Mouse (Mus musculus) heart, adult 2 months (tissue): ENCODE measurements around the gene Tbc1d1.

Source experiments
- CTCF ChIP-seq: fragments of 200-600 bp; IDR thresholded peaks from 2 replicates; pipeline ENCODE4 v1.8.1; 2022; ENCODE audit warnings: antibody characterized with exemption, mild to moderate bottlenecking, moderate library complexity
- EP300 ChIP-seq: fragments of 200-500 bp; IDR thresholded peaks from 2 replicates; pipeline ENCODE4 v1.6.1; 2011; ENCODE audit warnings: low read depth, low read length, control low read depth; ENCODE audit not compliant: insufficient read depth
- POLR2A ChIP-seq: fragments of 200-500 bp; IDR thresholded peaks from 2 replicates; pipeline ENCODE4 v1.6.1; 2011; ENCODE audit warnings: mild to moderate bottlenecking, low read depth, low read length, control low read depth; ENCODE audit not compliant: insufficient read depth

DNA sequence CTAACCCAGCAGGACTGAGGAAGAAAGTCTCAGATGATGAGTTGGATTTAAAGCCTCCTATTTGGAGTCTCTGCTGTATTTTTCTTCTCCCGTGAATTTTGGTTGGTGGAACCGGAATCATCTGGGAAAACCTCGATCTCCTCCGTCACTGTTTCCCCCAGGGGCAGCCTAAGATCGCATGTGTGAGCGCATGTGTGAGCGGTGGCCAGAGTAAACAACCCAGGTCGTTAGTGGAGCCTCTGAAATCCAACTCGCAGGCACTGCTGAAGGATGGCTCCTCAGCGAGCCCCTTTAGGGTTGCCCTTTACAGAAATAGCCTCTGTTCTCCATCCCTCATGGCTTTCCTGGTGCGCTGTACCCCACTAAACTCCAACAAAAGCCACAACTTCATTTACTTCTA lies 37.2 kb downstream of the Tbc1d1 start:
- TF ChIP-seq EP300: no peak
- no peak for TF ChIP-seq CTCF
- TF ChIP-seq POLR2A: no peak
